8 mouse cellular contexts compared by ENCODE assay signal in the genomic region with DNA sequence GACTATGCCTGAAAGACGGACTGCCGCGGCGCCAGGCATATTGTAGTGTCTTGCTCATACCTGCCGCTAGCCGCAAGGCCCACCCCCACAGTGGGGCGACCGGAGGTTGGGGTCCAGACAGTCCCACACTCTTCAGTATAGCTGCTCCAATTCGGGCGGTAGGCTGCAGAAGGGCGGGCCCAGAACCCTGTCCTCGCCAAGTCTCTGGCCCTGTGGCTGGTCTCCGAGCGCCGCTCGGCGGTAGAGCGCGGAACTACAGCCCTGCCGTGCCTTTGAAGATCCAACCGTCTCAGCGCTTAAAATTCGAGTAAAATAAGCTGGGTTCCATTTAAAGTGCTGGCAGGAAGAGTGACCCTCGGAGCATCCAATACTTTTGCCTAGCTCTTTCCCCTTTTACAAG. TPM values are rescaled to one million over a fixed set of nuclear protein-coding genes. Genes with fewer than 3 reads are reported as not detected.
DNase-seq lines count a peak whose midpoint lies in the region; ATAC-seq and TF ChIP-seq lines count a peak whose summit lies in the region.

A gene (minus strand): TSS at position 179 of the 400 bp plus-strand sequence.

- TF ChIP-seq CTCF in MEL (IDR thresholded peaks at IDR 0.05 in 2 of 3, conservative IDR thresholded peaks at IDR 0.05 in 1 of 3; ENCODE audit: control insufficient read depth in 1 of 3, insufficient read depth in 1 of 3, low read depth in 2 of 3, low read length in 3 of 3, poor library complexity in 1 of 3, severe bottlenecking in 1 of 3): peak; percentile 94 to 98 (median 94)

- peak within 1 kb of the TSS; percentile 30; the same call in 1 of the 2 replicates for H3K4me2 ChIP-seq in lung, embryonic 16.5 days (ENCODE audit: low read depth, low read length)

- no peak within 1 kb of the TSS for H3K9ac ChIP-seq in MEL (ENCODE audit: control insufficient read depth, low read depth, low read length, poor library complexity, severe bottlenecking)
- no peak within 1 kb of the TSS for H3K9ac ChIP-seq in lung, embryonic 16.5 days (ENCODE audit: low read length)

- no peaks in the 10 kb centered on the region for H3K4me1 ChIP-seq in MEL (ENCODE audit: control insufficient read depth in 1 of 2, insufficient read depth in 2 of 2, low read length in 2 of 2)
- H3K4me1 ChIP-seq in hindbrain, embryonic 10.5 days (replicated peaks): peaks cover 36% of the 10 kb centered on the region
- H3K4me1 ChIP-seq in lung, embryonic 16.5 days (replicated peaks; ENCODE audit: control insufficient read depth, insufficient read depth, low read length): peaks cover 12% of the 10 kb centered on the region; the same call in 1 of the 2 replicates

- peak; percentile 69 for ATAC-seq in lung, embryonic 16.5 days (ENCODE audit: low read depth)

- peaks cover under 1 to 2% of the 10 kb centered on the region in 2 experiments; a peak in 2 of 4 replicates for H3K27me3 ChIP-seq in MEL (ENCODE audit: control insufficient read depth in 1 of 2, insufficient read depth in 2 of 2, low read length in 2 of 2)
- peaks cover 81% of the 10 kb centered on the region for H3K27me3 ChIP-seq in hindbrain, embryonic 10.5 days (ENCODE audit: insufficient read depth, poor library complexity, severe bottlenecking)
- H3K27me3 ChIP-seq in lung, embryonic 16.5 days (ENCODE audit: control insufficient read depth, insufficient read depth, low read depth, low read length): peaks cover 2% of the 10 kb centered on the region; the same call in 1 of the 2 replicates

- no peaks in the 10 kb centered on the region for H3K36me3 ChIP-seq in MEL (ENCODE audit: control insufficient read depth in 1 of 2, insufficient read depth in 2 of 2, low read length in 2 of 2)
- H3K36me3 ChIP-seq in hindbrain, embryonic 10.5 days: no peaks in the 10 kb centered on the region
- no peaks in the 10 kb centered on the region for H3K36me3 ChIP-seq in lung, embryonic 16.5 days (ENCODE audit: control insufficient read depth, insufficient read depth, low read length)

- no peaks in the 10 kb centered on the region for H3K9me3 ChIP-seq in MEL (replicated peaks; ENCODE audit: insufficient read depth, low read length)
- no peaks in the 10 kb centered on the region for H3K9me3 ChIP-seq in hindbrain, embryonic 10.5 days
- no peaks in the 10 kb centered on the region for H3K9me3 ChIP-seq in lung, embryonic 16.5 days (ENCODE audit: control insufficient read depth, low read length)

- no peak within 1 kb of the TSS for H3K4me3 ChIP-seq in MEL (ENCODE audit: control insufficient read depth in 1 of 2, insufficient read depth in 1 of 2, low read depth in 2 of 2, low read length in 2 of 2)
- 0 out of 2 replicates have a peak within 1 kb of the TSS, but pooled peaks have one; percentile 24 for H3K4me3 ChIP-seq in hindbrain, embryonic 10.5 days
- peak within 1 kb of the TSS; percentile 20 for H3K4me3 ChIP-seq in lung, embryonic 16.5 days (ENCODE audit: low read length)

- TF ChIP-seq EP300 in MEL (IDR thresholded peaks at IDR 0.05; ENCODE audit: low read depth in 1 of 2, low read length in 2 of 2): no peak

- 5% methylated on average over 24 of the region's 24 CpGs for WGBS in hindbrain, embryonic 10.5 days
- 2% methylated on average over 24 of the region's 24 CpGs for WGBS in lung, embryonic 16.5 days

- no peak within 1 kb of the TSS for H3K27ac ChIP-seq in MEL (ENCODE audit: control insufficient read depth, low read depth, low read length)
- H3K27ac ChIP-seq in hindbrain, embryonic 10.5 days: no peak within 1 kb of the TSS
- no peak within 1 kb of the TSS for H3K27ac ChIP-seq in lung, embryonic 16.5 days (ENCODE audit: low read length)

- no peak; the same call in none of the 2 replicates for TF ChIP-seq RAD21 in MEL (IDR thresholded peaks at IDR 0.05; ENCODE audit: low read depth, low read length)

- DNase-seq in MEL (ENCODE audit: low read depth, low spot score): peak; percentile 71
- DNase-seq in cerebellum, adult 8-10 months: peak; percentile 95
- DNase-seq in frontal cortex, adult 2 months (ENCODE audit: extremely low spot score in 1 of 2, low spot score in 1 of 2): peak; percentile 65 to 97
- peak; percentile 86 for DNase-seq in hindbrain, embryonic 10.5 days (ENCODE audit: low spot score)
- DNase-seq in layer of hippocampus, adult 9-11 months: peak; percentile 82
- DNase-seq in retina, embryonic 14.5 days (ENCODE audit: low spot score): peak; percentile 90
- peak; percentile 63 to 69 for DNase-seq in thymus, postnatal 36 days

- no peaks in the 10 kb centered on the region for H3K79me2 ChIP-seq in MEL (ENCODE audit: control insufficient read depth, insufficient read depth, low read length, poor library complexity)

- TF ChIP-seq POLR2A in MEL (IDR thresholded peaks at IDR 0.05; ENCODE audit: control insufficient read depth in 1 of 2, insufficient read depth in 1 of 2, low read depth in 1 of 2, low read length in 2 of 2, poor library complexity in 1 of 2): no peak

TF ChIP-seq in MEL, 35 proteins besides CTCF, POLR2A, EP300 and RAD21:
- TF ChIP-seq NELFE (IDR thresholded peaks at IDR 0.05; ENCODE audit: low read depth, low read length) (no peak), JUND (IDR thresholded peaks at IDR 0.05; ENCODE audit: low read depth, low read length) (no peak), ZC3H11A (IDR thresholded peaks at IDR 0.05; ENCODE audit: low read depth, low read length) (peak; percentile 89), MAX (IDR thresholded peaks at IDR 0.05; ENCODE audit: low read length) (no peak), SMC3 (IDR thresholded peaks at IDR 0.05; ENCODE audit: low read depth, low read length) (peak; percentile 92)
TF ChIP-seq in MEL: peak in this region for 2.

RNA-seq across cellular contexts. Expression of the gene that starts here (rescaled TPM):
- not detected in 2 replicates for total RNA-seq in MEL (2012; rRNA removed)
- not detected for polyA plus RNA-seq in MEL (2012; ENCODE audit: insufficient read depth in 1 of 2, insufficient read length in 2 of 2, low read depth in 1 of 2, low replicate concordance in 2 of 2, missing spikeins in 1 of 2)
- polyA plus RNA-seq in frontal cortex, adult 2 months (2012; rRNA removed): 0.24 and 0.34 TPM in 2 replicates
- 0.05 TPM in 1 of 2 replicates, not detected in the other for polyA plus RNA-seq in hindbrain, embryonic 10.5 days (2016; fragmentation: Nextera tagmentation; extraction: Ambion mirVana)
- polyA plus RNA-seq in lung, embryonic 16.5 days (2015; fragmentation: Nextera tagmentation; extraction: Ambion mirVana): 0.08 TPM in 1 of 2 replicates, not detected in the other

Comparison
In these comparisons a context has a peak if more than half of its experiments do, and no peak if none do; other contexts are left out.
1. Peak in DNase-seq in MEL; RNA of the gene not detected or under 1 TPM.
2. Peak in DNase-seq in frontal cortex, adult 2 months; RNA of the gene not detected or under 1 TPM.
3. Peak in DNase-seq and H3K4me3 ChIP-seq in hindbrain, embryonic 10.5 days; RNA of the gene not detected or under 1 TPM.
4. Peak in ATAC-seq, H3K4me3 ChIP-seq and H3K4me2 ChIP-seq in lung, embryonic 16.5 days; RNA of the gene not detected or under 1 TPM.